Mouse (Mus musculus): ENCODE measurements around the gene Pafah1b1. TPM values are rescaled to one million over a fixed set of nuclear protein-coding genes. Genes with fewer than 3 reads are reported as not detected.

Pafah1b1 gene
- polyA plus RNA-seq, 1 experiment from 2014 or later, result 53.0 TPM

DNA sequence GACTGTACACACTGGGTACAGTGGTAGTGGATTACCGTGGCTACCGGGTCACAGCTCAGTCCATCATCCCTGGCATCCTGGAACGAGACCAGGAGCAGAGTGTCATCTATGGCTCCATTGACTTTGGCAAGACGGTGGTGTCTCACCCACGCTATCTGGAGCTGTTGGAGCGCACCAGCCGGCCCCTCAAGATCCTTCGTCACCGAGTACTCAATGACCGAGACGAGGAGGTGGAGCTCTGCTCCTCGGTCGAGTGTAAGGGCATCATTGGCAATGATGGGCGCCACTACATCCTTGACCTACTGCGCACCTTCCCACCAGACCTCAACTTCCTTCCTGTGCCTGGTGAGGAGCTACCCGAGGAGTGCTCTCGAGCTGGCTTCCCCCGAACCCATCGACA, 62.8 kb downstream of the Pafah1b1 start:
- H3K4me3 ChIP-seq (replicated peaks; ENCODE audit: low read depth, low read length), result no peak overlapping the region
- no peak for DNase-seq (ENCODE audit: low spot score)
- no peak for TF ChIP-seq CTCF (IDR thresholded peaks at IDR 0.05; ENCODE audit: low read depth)

GRCm38 (mm10) chr11:74660336-74660735, 64.1 kb downstream of the Pafah1b1 start:
- H3K4me2 ChIP-seq (ENCODE audit: low read length), result no peak overlapping the region
- no peak overlapping the region for H3K4me3 ChIP-seq (replicated peaks; ENCODE audit: low read depth, low read length)
- no peak overlapping the region for H3K27ac ChIP-seq
- peaks cover 75% of the 10 kb centered on the region for H3K36me3 ChIP-seq (ENCODE audit: insufficient read depth, low read length)
- H3K9me3 ChIP-seq (replicated peaks; ENCODE audit: low read length), result no peaks in the 10 kb centered on the region
- DNase-seq (ENCODE audit: low spot score) (no peak), ATAC-seq (replicated peaks; ENCODE audit: low FRiP score, low read depth) (no peak)
- H3K4me1 ChIP-seq (replicated peaks; ENCODE audit: insufficient read depth, low read length), result no peaks in the 10 kb centered on the region
- WGBS, result 94% methylated on average over 13 of the region's 13 CpGs
- H3K9ac ChIP-seq (ENCODE audit: low read depth, low read length), result no peak overlapping the region
- H3K27me3 ChIP-seq (ENCODE audit: insufficient read depth, low read length), result no peaks in the 10 kb centered on the region
- TF ChIP-seq CTCF (IDR thresholded peaks at IDR 0.05; ENCODE audit: low read depth), result no peak

More for the DNA sequence above, 62.8 kb downstream of the Pafah1b1 start:
- ATAC-seq (replicated peaks; ENCODE audit: low FRiP score, low read depth), result no peak
- WGBS, result 90% methylated on average over 19 of the region's 19 CpGs
- H3K27ac ChIP-seq, result no peak overlapping the region
- no peaks in the 10 kb centered on the region for H3K9me3 ChIP-seq (replicated peaks; ENCODE audit: low read length)
- no peaks in the 10 kb centered on the region for H3K27me3 ChIP-seq (ENCODE audit: insufficient read depth, low read length)
- no peak overlapping the region for H3K4me2 ChIP-seq (ENCODE audit: low read length)
- H3K9ac ChIP-seq (ENCODE audit: low read depth, low read length), result no peak overlapping the region
- no peaks in the 10 kb centered on the region for H3K4me1 ChIP-seq (replicated peaks; ENCODE audit: insufficient read depth, low read length)
- peaks cover 88% of the 10 kb centered on the region for H3K36me3 ChIP-seq (ENCODE audit: insufficient read depth, low read length)

DNA sequence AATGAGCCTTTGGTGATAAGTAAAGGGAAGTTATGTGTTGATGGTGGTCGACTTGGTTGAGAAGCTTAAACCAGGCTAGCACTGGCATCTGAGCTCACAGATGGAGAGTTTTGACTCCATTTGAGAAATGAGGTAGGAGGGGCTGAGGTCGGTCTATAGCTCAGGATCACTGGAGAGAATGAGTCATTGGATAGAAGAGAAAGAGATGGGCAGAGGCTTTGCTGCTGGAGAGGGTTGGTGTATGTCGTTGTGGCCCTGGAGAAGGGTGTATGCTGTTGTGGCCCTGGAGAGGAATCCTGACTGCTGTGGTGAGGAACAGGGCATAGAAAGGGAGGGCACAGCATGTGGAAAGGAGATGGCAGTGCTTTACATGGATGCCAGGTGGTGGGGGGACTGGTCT, 68.5 kb downstream of the Pafah1b1 start:
- no peak for DNase-seq (ENCODE audit: low spot score)
- no peak for TF ChIP-seq CTCF (IDR thresholded peaks at IDR 0.05; ENCODE audit: low read depth)
- WGBS, result 84% methylated on average over 3 of the region's 3 CpGs

DNA sequence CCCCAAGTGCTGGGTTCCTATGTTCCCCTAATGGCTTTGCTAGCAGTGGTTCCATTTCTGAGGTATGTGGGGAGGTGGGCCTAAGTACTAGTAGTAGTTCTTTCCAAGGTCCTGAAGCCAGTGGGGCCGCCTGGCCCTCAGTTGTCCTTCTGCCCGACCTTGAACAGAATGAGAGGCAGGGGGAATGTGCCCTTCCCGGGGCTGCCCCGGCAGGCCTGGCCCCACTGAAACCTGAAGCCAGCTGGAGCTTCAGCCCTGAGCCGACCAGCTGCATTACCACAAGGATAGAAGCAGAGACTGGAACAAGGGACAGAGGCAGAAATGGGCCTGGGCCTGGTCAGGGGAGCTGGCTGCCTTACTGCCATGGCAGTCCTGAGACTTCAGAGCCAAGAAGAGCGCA, 71.1 kb downstream of the Pafah1b1 start:
- Histone ChIP-seq H3K36me3 (ENCODE audit: insufficient read depth, low read length) (peaks cover 14% of the 10 kb centered on the region), H3K4me1 (replicated peaks; ENCODE audit: insufficient read depth, low read length) (peaks cover 25% of the 10 kb centered on the region), H3K4me3 (replicated peaks; ENCODE audit: low read depth, low read length) (no peak overlapping the region), H3K9ac (ENCODE audit: low read depth, low read length) (0 out of 2 replicates have a peak overlapping the region, but pooled peaks have one; percentile 1), H3K27ac (peak overlapping the region; percentile 66), H3K4me2 (ENCODE audit: low read length) (peak overlapping the region; percentile 4; the same call in 1 of the 2 replicates), H3K27me3 (ENCODE audit: insufficient read depth, low read length) (no peaks in the 10 kb centered on the region), H3K9me3 (replicated peaks; ENCODE audit: low read length) (no peaks in the 10 kb centered on the region)
- WGBS, result 28% methylated on average over 6 of the region's 6 CpGs
- DNase-seq (ENCODE audit: low spot score) (peak; percentile 29), ATAC-seq (replicated peaks; ENCODE audit: low FRiP score, low read depth) (no peak)
- no peak for TF ChIP-seq CTCF (IDR thresholded peaks at IDR 0.05; ENCODE audit: low read depth)

More for the DNA sequence above, 68.5 kb downstream of the Pafah1b1 start:
- H3K9ac ChIP-seq (ENCODE audit: low read depth, low read length), result no peak overlapping the region
- peaks cover 39% of the 10 kb centered on the region for H3K36me3 ChIP-seq (ENCODE audit: insufficient read depth, low read length)
- no peak overlapping the region for H3K4me2 ChIP-seq (ENCODE audit: low read length)
- peaks cover 18% of the 10 kb centered on the region for H3K4me1 ChIP-seq (replicated peaks; ENCODE audit: insufficient read depth, low read length)
- ATAC-seq (replicated peaks; ENCODE audit: low FRiP score, low read depth), result no peak
- no peaks in the 10 kb centered on the region for H3K9me3 ChIP-seq (replicated peaks; ENCODE audit: low read length)
- H3K4me3 ChIP-seq (replicated peaks; ENCODE audit: low read depth, low read length), result no peak overlapping the region
- no peak overlapping the region for H3K27ac ChIP-seq
- H3K27me3 ChIP-seq (ENCODE audit: insufficient read depth, low read length), result no peaks in the 10 kb centered on the region

DNA sequence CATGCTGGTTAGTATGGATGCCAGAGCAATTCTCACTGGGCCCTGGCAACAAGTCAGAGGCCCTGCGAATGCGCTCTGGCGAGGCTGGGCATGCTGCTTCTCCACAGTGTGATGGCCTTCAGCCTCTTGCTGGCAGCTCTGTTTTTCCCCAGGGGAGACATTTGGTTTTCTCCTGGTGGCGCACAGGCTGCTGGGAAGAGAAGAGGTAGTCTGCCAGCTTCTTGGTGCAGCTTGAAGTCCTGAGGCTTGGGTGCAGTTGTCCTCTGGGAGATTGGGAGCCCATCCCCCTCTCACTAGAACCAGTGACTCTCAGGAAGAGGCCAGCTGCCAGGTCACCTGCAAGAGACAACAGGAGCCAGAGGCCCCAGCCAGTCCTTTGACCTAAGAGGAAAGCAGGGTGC, 71.7 kb downstream of the Pafah1b1 start:
- Histone ChIP-seq H3K4me2 (ENCODE audit: low read length) (peak overlapping the region; percentile 4; the same call in 1 of the 2 replicates), H3K4me3 (replicated peaks; ENCODE audit: low read depth, low read length) (no peak overlapping the region), H3K9ac (ENCODE audit: low read depth, low read length) (peak overlapping the region; percentile 18; the same call in 1 of the 2 replicates), H3K9me3 (replicated peaks; ENCODE audit: low read length) (no peaks in the 10 kb centered on the region), H3K27me3 (ENCODE audit: insufficient read depth, low read length) (no peaks in the 10 kb centered on the region), H3K4me1 (replicated peaks; ENCODE audit: insufficient read depth, low read length) (peaks cover 25% of the 10 kb centered on the region), H3K27ac (peak overlapping the region; percentile 66; the same call in 1 of the 2 replicates), H3K36me3 (ENCODE audit: insufficient read depth, low read length) (peaks cover 9% of the 10 kb centered on the region)
- TF ChIP-seq CTCF (IDR thresholded peaks at IDR 0.05; ENCODE audit: low read depth), result no peak
- DNase-seq (ENCODE audit: low spot score) (no peak), ATAC-seq (replicated peaks; ENCODE audit: low FRiP score, low read depth) (no peak)
- 83% methylated on average over 4 of the region's 4 CpGs for WGBS

- H3K9me3 ChIP-seq (replicated peaks; ENCODE audit: low read length), result no peaks in the 10 kb centered on the region
- H3K9ac ChIP-seq (ENCODE audit: low read depth, low read length), result peak overlapping the region; percentile 93
- TF ChIP-seq CTCF (IDR thresholded peaks at IDR 0.05; ENCODE audit: low read depth), result no peak
- H3K36me3 ChIP-seq (ENCODE audit: insufficient read depth, low read length), result no peaks in the 10 kb centered on the region
- H3K27ac ChIP-seq, result peak overlapping the region; percentile 94
- DNase-seq (ENCODE audit: low spot score), result no peak
- H3K4me1 ChIP-seq (replicated peaks; ENCODE audit: insufficient read depth, low read length), result peaks cover 25% of the 10 kb centered on the region
- no peaks in the 10 kb centered on the region for H3K27me3 ChIP-seq (ENCODE audit: insufficient read depth, low read length)
- ATAC-seq (replicated peaks; ENCODE audit: low FRiP score, low read depth), result no peak
- peak overlapping the region; percentile 94 for H3K4me2 ChIP-seq (ENCODE audit: low read length)
- 32% methylated on average over 4 of the region's 4 CpGs for WGBS
- peak overlapping the region; percentile 95 for H3K4me3 ChIP-seq (replicated peaks; ENCODE audit: low read depth, low read length)
Observed at GRCm38 (mm10) chr11:74650576-74651100, 73.8 kb downstream of the Pafah1b1 start.
